Mouse (Mus musculus) lung, adult 18-20 months (tissue): ENCODE data around the gene Adamtsl4.
"Not testable (repeated sequence)": the region's sequence is repeated elsewhere in the genome, so short reads cannot be mapped to it uniquely, and the experiment has no call there.

ENCODE experiments used
- DNase-seq, 2 experiments: peaks; one replicate each; pipeline ENCODE4 v3.0.0; 2022; ENCODE audit warnings: mixed read lengths in 2 of 2

Gene Adamtsl4

GRCm38 (mm10) chr3:95658868-95659712 lies 28.6 kb downstream of the Adamtsl4 start:
- DNase-seq = peak; percentile 81 to 87

- peak; percentile 96 to 97 for DNase-seq
These were observed 29.4 kb downstream of the Adamtsl4 start, which contains the start of gene Mcl1 for GRCm38 (mm10) chr3:95658236-95658867. Mcl1 (plus strand) TSS chr3:95658788.

GRCm38 (mm10) chr3:95657711-95658110 lies 30.0 kb downstream of the Adamtsl4 start:
- DNase-seq = no peak

- DNase-seq = no peak
These were observed 30.6 kb downstream of the Adamtsl4 start for GRCm38 (mm10) chr3:95657108-95657507.

GRCm38 (mm10) chr3:95655437-95655836 lies 32.3 kb downstream of the Adamtsl4 start:
- no peak for DNase-seq

GRCm38 (mm10) chr3:95654371-95654770 lies 33.3 kb downstream of the Adamtsl4 start:
- not testable (repeated sequence) for DNase-seq

- peak; percentile 74 to 85 for DNase-seq
These were observed 34.2 kb downstream of the Adamtsl4 start for GRCm38 (mm10) chr3:95653473-95654034.

GRCm38 (mm10) chr3:95652871-95653270 lies 34.8 kb downstream of the Adamtsl4 start:
- no peak for DNase-seq

- no peak for DNase-seq
These were observed 35.4 kb downstream of the Adamtsl4 start for GRCm38 (mm10) chr3:95652204-95652811.

GRCm38 (mm10) chr3:95651391-95652203 lies 36.1 kb downstream of the Adamtsl4 start:
- DNase-seq = no peak

GRCm38 (mm10) chr3:95651033-95651373 lies 36.7 kb downstream of the Adamtsl4 start:
- DNase-seq = no peak

GRCm38 (mm10) chr3:95650276-95651032 lies 37.3 kb downstream of the Adamtsl4 start:
- DNase-seq = peak; percentile 72 to 81

GRCm38 (mm10) chr3:95648016-95648415 lies 39.7 kb downstream of the Adamtsl4 start:
- DNase-seq = no peak

GRCm38 (mm10) chr3:95645313-95646235 lies 42.1 kb downstream of the Adamtsl4 start:
- DNase-seq = peak; percentile 70 to 74

GRCm38 (mm10) chr3:95643097-95643496 lies 44.6 kb downstream of the Adamtsl4 start:
- DNase-seq = no peak

- no peak for DNase-seq
These were observed 48.0 kb downstream of the Adamtsl4 start for GRCm38 (mm10) chr3:95639694-95640093.

GRCm38 (mm10) chr3:95636072-95636471 lies 51.6 kb downstream of the Adamtsl4 start:
- no peak for DNase-seq

GRCm38 (mm10) chr3:95635636-95636035 lies 52.1 kb downstream of the Adamtsl4 start:
- DNase-seq = no peak

GRCm38 (mm10) chr3:95632648-95633588 lies 54.8 kb downstream of the Adamtsl4 start:
- DNase-seq = no peak
